Mouse (Mus musculus) retina, adult 2 months (tissue): ENCODE data around the gene Mup8.
"Not testable (repeated sequence)": the region's sequence is repeated elsewhere in the genome, so short reads cannot be mapped to it uniquely, and the experiment has no call there.

Experiments
- DNase-seq: peaks from one replicate; pipeline ENCODE4 v3.0.0-alpha.2; 2012; ENCODE audit warnings: low read depth, low spot score

Gene Mup8

GRCm38 (mm10) chr4:60222499-60222898 is at the start of gene Mup8:
Gene Mup8, minus strand, starts transcription at chr4:60222599.
- DNase-seq, result not testable (repeated sequence)

- DNase-seq, result not testable (repeated sequence)
These were observed 43.8 kb upstream of the Mup8 start for GRCm38 (mm10) chr4:60265977-60266770.

- not testable (repeated sequence) for DNase-seq
These were observed 40.3 kb upstream of the Mup8 start for GRCm38 (mm10) chr4:60262706-60263105.
